Mouse (Mus musculus): ENCODE measurements around the gene Ptpre. TPM values are rescaled to one million over a fixed set of nuclear protein-coding genes. Genes with fewer than 3 reads are reported as not detected.
A peak's percentile ranks its signal among the peaks of the same experiment; 100 is the strongest.

The Ptpre gene
- polyA plus RNA-seq, 1 experiment from 2014 or later: 2.0 TPM

DNA sequence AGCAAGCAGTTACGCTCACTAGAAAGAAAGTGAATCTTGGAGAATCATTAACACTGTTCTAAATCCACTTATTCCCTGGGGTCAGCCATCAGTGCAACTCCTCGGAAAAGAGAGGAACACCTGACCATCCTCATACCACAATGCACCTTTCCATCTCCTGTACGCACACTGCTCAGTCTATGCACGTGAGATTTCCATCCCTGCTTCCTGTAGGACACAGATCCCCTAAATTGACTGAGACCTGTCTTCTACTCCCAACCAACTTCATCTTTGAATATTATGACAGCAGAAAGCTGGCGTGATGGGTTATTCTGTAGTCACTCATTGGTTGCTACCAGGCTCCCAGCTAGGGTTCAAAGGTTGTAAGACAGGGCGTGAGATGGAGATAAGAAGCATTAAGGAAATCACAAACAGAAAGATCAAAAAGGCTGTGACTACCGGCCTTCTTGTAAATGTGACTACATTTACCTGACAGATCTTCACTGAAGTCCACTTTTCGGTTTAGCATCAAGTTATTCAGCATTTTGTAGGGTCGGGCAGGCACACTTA, 166.4 kb downstream of the Ptpre start:
- H3K36me3 ChIP-seq (ENCODE audit: control insufficient read depth, insufficient read depth, low read length): peaks cover 96% of the 10 kb centered on the region
- H3K27ac ChIP-seq (ENCODE audit: low read depth, low read length): no peak overlapping the region
- no peaks in the 10 kb centered on the region for H3K4me1 ChIP-seq (ENCODE audit: control insufficient read depth, insufficient read depth, low read length)
- no peaks in the 10 kb centered on the region for H3K9me3 ChIP-seq (ENCODE audit: control insufficient read depth, low read length)
- H3K4me2 ChIP-seq (replicated peaks; ENCODE audit: low read depth, low read length): no peak overlapping the region
- ATAC-seq (ENCODE audit: low FRiP score, low TSS enrichment): no peak
- 88% methylated on average over 9 of the region's 9 CpGs for WGBS
- no peaks in the 10 kb centered on the region for H3K27me3 ChIP-seq (ENCODE audit: control insufficient read depth, insufficient read depth, low read length)
- no peak overlapping the region for H3K9ac ChIP-seq (ENCODE audit: low read depth, low read length)
- H3K4me3 ChIP-seq (ENCODE audit: low read length): no peak overlapping the region

DNA sequence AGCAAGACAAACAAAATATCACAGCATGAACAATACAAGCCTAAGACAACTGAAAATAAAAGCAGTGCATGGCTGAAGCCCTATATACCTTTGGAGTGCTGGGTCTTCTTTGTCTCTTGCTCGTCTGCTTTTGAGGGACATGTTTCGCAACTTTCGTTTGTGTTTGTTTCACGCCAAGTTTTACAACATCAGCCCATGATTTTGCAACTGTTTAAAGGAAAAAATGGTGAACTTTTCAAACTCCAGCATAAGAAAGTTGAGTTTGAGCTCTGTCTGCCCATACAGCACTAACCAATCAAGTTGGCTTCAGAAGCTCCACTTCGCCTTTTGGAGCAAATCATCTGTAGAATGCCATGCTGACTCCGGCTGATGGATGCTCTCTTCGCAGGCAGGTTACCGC, 167.0 kb downstream of the Ptpre start:
- no peak for ATAC-seq (ENCODE audit: low FRiP score, low TSS enrichment)
- Histone ChIP-seq H3K9me3 (ENCODE audit: control insufficient read depth, low read length) (no peaks in the 10 kb centered on the region), H3K9ac (ENCODE audit: low read depth, low read length) (no peak overlapping the region), H3K36me3 (ENCODE audit: control insufficient read depth, insufficient read depth, low read length) (peaks cover 95% of the 10 kb centered on the region), H3K27ac (ENCODE audit: low read depth, low read length) (no peak overlapping the region), H3K4me2 (replicated peaks; ENCODE audit: low read depth, low read length) (no peak overlapping the region), H3K4me3 (ENCODE audit: low read length) (no peak overlapping the region), H3K4me1 (ENCODE audit: control insufficient read depth, insufficient read depth, low read length) (no peaks in the 10 kb centered on the region), H3K27me3 (ENCODE audit: control insufficient read depth, insufficient read depth, low read length) (no peaks in the 10 kb centered on the region)
- 93% methylated on average over 8 of the region's 8 CpGs for WGBS

DNA sequence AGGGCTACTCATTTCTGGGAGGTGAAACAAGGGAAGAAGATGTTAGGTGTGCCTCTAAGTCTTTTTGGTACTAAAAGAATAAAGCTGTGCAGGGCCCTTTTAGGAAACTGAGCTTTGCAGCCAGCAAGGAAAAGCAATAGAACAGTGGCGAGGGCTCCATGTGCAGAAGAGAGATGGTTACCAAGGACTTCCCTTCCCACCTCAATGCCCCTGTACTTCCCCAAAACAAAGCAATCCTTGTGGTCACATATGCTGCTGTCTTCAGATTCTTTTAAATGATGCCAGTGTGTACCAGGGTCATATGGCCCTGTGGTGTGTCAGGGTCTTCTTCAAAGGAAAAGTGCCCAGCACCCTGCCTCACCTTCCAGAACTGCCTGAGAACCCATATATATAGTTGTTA, 167.8 kb downstream of the Ptpre start:
- Histone ChIP-seq H3K36me3 (ENCODE audit: control insufficient read depth, insufficient read depth, low read length) (peaks cover 94% of the 10 kb centered on the region), H3K27ac (ENCODE audit: low read depth, low read length) (no peak overlapping the region)
- no peak for ATAC-seq (ENCODE audit: low FRiP score, low TSS enrichment)

GRCm38 (mm10) chr7:135705753-135706152, 168.5 kb downstream of the Ptpre start:
- H3K36me3 ChIP-seq (ENCODE audit: control insufficient read depth, insufficient read depth, low read length): peaks cover 94% of the 10 kb centered on the region
- H3K27ac ChIP-seq (ENCODE audit: low read depth, low read length): no peak overlapping the region
- H3K27me3 ChIP-seq (ENCODE audit: control insufficient read depth, insufficient read depth, low read length): no peaks in the 10 kb centered on the region
- no peak overlapping the region for H3K4me3 ChIP-seq (ENCODE audit: low read length)
- H3K4me2 ChIP-seq (replicated peaks; ENCODE audit: low read depth, low read length): no peak overlapping the region
- H3K4me1 ChIP-seq (ENCODE audit: control insufficient read depth, insufficient read depth, low read length): no peaks in the 10 kb centered on the region
- no peak overlapping the region for H3K9ac ChIP-seq (ENCODE audit: low read depth, low read length)
- no peak for ATAC-seq (ENCODE audit: low FRiP score, low TSS enrichment)
- H3K9me3 ChIP-seq (ENCODE audit: control insufficient read depth, low read length): no peaks in the 10 kb centered on the region
- WGBS: 95% methylated on average over 6 of the region's 6 CpGs

More for the DNA sequence above, 167.8 kb downstream of the Ptpre start:
- Histone ChIP-seq H3K27me3 (ENCODE audit: control insufficient read depth, insufficient read depth, low read length) (no peaks in the 10 kb centered on the region), H3K4me1 (ENCODE audit: control insufficient read depth, insufficient read depth, low read length) (no peaks in the 10 kb centered on the region), H3K9me3 (ENCODE audit: control insufficient read depth, low read length) (no peaks in the 10 kb centered on the region), H3K4me2 (replicated peaks; ENCODE audit: low read depth, low read length) (no peak overlapping the region), H3K4me3 (ENCODE audit: low read length) (no peak overlapping the region), H3K9ac (ENCODE audit: low read depth, low read length) (no peak overlapping the region)
- 88% methylated on average over 1 of the region's 1 CpGs for WGBS

DNA sequence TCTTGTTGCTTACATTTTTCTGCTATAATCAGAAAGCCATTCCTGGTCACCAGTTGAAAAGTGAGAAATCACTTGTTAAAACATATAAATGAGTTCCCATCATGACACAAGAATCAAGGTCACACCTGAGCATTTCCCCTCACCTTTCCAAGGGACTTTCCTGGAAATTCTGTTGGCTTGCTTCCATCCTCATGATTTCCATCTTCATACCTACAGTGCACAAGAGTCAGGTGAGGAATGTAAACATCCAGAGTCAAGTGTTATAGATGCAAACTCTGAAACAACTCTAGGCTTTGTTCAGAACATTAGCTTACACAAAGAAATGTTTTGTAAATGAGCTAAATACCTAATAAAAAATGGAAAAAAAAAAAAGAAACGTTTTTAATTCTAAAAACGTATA, 173.4 kb downstream of the Ptpre start:
- H3K4me1 ChIP-seq (ENCODE audit: control insufficient read depth, insufficient read depth, low read length): peaks cover 11% of the 10 kb centered on the region; the same call in 1 of the 2 replicates
- H3K4me2 ChIP-seq (replicated peaks; ENCODE audit: low read depth, low read length): no peak overlapping the region
- no peak overlapping the region for H3K4me3 ChIP-seq (ENCODE audit: low read length)
- H3K9ac ChIP-seq (ENCODE audit: low read depth, low read length): no peak overlapping the region
- 74% methylated on average over 2 of the region's 2 CpGs for WGBS
- H3K9me3 ChIP-seq (ENCODE audit: control insufficient read depth, low read length): no peaks in the 10 kb centered on the region
- ATAC-seq (ENCODE audit: low FRiP score, low TSS enrichment): no peak
- H3K36me3 ChIP-seq (ENCODE audit: control insufficient read depth, insufficient read depth, low read length): peaks cover 50% of the 10 kb centered on the region
- H3K27ac ChIP-seq (ENCODE audit: low read depth, low read length): no peak overlapping the region
- no peaks in the 10 kb centered on the region for H3K27me3 ChIP-seq (ENCODE audit: control insufficient read depth, insufficient read depth, low read length)

GRCm38 (mm10) chr7:135712534-135712933, 175.3 kb downstream of the Ptpre start:
- Histone ChIP-seq H3K4me1 (ENCODE audit: control insufficient read depth, insufficient read depth, low read length) (peaks cover 11% of the 10 kb centered on the region; the same call in 1 of the 2 replicates), H3K9me3 (ENCODE audit: control insufficient read depth, low read length) (no peaks in the 10 kb centered on the region), H3K27me3 (ENCODE audit: control insufficient read depth, insufficient read depth, low read length) (no peaks in the 10 kb centered on the region), H3K4me2 (replicated peaks; ENCODE audit: low read depth, low read length) (no peak overlapping the region), H3K4me3 (ENCODE audit: low read length) (no peak overlapping the region), H3K9ac (ENCODE audit: low read depth, low read length) (no peak overlapping the region), H3K36me3 (ENCODE audit: control insufficient read depth, insufficient read depth, low read length) (peaks cover 32% of the 10 kb centered on the region), H3K27ac (ENCODE audit: low read depth, low read length) (no peak overlapping the region)
- ATAC-seq (ENCODE audit: low FRiP score, low TSS enrichment): no peak
- WGBS: 97% methylated on average over 1 of the region's 1 CpGs

DNA sequence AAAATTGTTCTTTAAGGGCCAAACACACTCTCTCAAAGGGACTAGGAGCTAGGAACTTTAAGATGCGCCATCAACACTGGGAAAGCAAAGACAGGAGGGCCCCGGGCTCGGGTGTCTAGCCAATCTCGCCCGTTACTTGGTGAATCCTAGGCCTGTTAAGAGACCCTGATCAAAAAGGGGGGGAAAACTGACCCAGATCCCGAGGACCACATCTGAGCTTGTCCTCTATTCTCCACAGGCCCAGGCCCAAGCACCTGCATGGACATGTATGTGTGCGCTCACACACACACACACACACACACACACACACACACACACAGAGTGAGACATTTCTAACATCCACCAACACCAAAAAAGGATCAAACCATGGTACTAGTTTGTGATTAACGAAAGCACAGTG, 176.0 kb downstream of the Ptpre start:
- peaks cover 11% of the 10 kb centered on the region; the same call in 1 of the 2 replicates for H3K4me1 ChIP-seq (ENCODE audit: control insufficient read depth, insufficient read depth, low read length)
- H3K9me3 ChIP-seq (ENCODE audit: control insufficient read depth, low read length): no peaks in the 10 kb centered on the region
- no peaks in the 10 kb centered on the region for H3K27me3 ChIP-seq (ENCODE audit: control insufficient read depth, insufficient read depth, low read length)
- ATAC-seq (ENCODE audit: low FRiP score, low TSS enrichment): no peak
- H3K27ac ChIP-seq (ENCODE audit: low read depth, low read length): no peak overlapping the region
- WGBS: 76% methylated on average over 8 of the region's 8 CpGs
- peak overlapping the region; percentile 57 for H3K4me2 ChIP-seq (replicated peaks; ENCODE audit: low read depth, low read length)
- peak overlapping the region; percentile 97; the same call in 1 of the 2 replicates for H3K4me3 ChIP-seq (ENCODE audit: low read length)
- no peak overlapping the region for H3K9ac ChIP-seq (ENCODE audit: low read depth, low read length)
- peaks cover 25% of the 10 kb centered on the region for H3K36me3 ChIP-seq (ENCODE audit: control insufficient read depth, insufficient read depth, low read length)

DNA sequence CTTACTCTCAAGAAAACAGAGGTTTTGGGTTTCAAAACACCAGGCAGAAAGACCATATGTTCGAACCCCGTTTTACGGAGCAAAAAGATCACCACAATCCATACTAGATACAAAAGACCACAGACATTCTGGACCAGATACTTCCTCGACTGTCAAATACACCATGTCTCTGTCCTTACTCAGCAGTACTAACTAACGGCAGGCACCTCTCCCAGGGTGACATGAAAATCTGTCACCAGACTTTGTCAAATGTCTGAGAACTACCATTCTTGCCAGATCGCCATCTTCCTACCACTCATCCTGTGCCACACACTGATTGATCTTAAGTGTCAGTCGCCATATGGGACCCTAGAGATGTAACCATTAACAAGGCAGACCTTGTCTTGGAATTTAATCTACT, 177.9 kb downstream of the Ptpre start:
- Histone ChIP-seq H3K27ac (ENCODE audit: low read depth, low read length) (0 out of 2 replicates have a peak overlapping the region, but pooled peaks have one; percentile 79), H3K4me2 (replicated peaks; ENCODE audit: low read depth, low read length) (peak overlapping the region; percentile 57), H3K27me3 (ENCODE audit: control insufficient read depth, insufficient read depth, low read length) (no peaks in the 10 kb centered on the region), H3K4me3 (ENCODE audit: low read length) (peak overlapping the region; percentile 97), H3K4me1 (ENCODE audit: control insufficient read depth, insufficient read depth, low read length) (peaks cover 11% of the 10 kb centered on the region; the same call in 1 of the 2 replicates), H3K9me3 (ENCODE audit: control insufficient read depth, low read length) (no peaks in the 10 kb centered on the region), H3K9ac (ENCODE audit: low read depth, low read length) (peak overlapping the region; percentile 95), H3K36me3 (ENCODE audit: control insufficient read depth, insufficient read depth, low read length) (peaks cover 10% of the 10 kb centered on the region)
- ATAC-seq (ENCODE audit: low FRiP score, low TSS enrichment): no peak
- WGBS: 1% methylated on average over 7 of the region's 7 CpGs

DNA sequence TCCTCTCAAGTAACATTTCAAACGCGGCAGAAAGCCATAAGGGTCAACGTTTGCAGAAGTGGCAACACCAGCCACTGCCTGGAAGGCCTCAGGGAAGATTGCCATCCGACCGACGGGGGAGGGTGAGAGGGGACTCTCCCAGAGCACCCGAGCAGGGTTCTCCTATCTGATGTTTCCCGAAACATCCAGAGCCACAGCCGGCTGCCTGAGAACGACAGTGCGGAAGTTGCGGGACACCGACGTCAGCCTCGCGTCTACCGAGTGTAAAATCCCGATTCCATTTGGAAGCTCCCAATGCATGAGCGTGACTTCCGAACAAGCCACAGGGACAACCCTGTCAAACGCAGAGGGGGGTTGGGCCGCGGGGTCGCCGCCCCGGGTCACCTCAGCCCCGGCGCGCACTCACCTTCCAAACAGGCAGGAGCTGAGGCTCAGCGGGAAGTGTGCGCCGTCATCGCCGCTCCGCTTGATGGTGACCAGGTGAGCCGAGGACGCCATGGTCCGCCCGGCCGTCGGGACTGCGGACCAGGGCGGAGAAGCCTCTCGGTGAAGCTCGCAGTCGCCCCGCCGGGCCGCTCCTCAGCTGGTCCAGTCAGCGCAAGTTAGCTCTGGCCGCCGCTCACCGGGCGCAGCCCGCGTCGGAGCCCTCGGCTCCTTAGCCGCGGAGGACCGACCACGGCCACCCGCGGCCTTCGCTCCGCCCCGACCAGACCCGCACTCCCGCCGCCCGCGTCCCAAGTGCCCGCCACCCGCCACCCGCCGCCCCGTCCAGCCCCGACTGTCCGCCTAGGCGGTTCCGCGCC, 178.6 kb downstream of the Ptpre start, which contains the start of gene Mki67:
TSS of gene Mki67 (minus strand) at position 720 of the 803 bp plus-strand sequence.
- H3K4me1 ChIP-seq (ENCODE audit: control insufficient read depth, insufficient read depth, low read length): peaks cover 11% of the 10 kb centered on the region; the same call in 1 of the 2 replicates
- peak within 1 kb of the TSS; percentile 57 for H3K4me2 ChIP-seq (replicated peaks; ENCODE audit: low read depth, low read length)
- peak; percentile 71 for ATAC-seq (ENCODE audit: low FRiP score, low TSS enrichment)
- H3K27me3 ChIP-seq (ENCODE audit: control insufficient read depth, insufficient read depth, low read length): no peaks in the 10 kb centered on the region
- H3K4me3 ChIP-seq (ENCODE audit: low read length): peak within 1 kb of the TSS; percentile 97
- H3K27ac ChIP-seq (ENCODE audit: low read depth, low read length): peak within 1 kb of the TSS; percentile 79
- H3K36me3 ChIP-seq (ENCODE audit: control insufficient read depth, insufficient read depth, low read length): peaks cover 3% of the 10 kb centered on the region
- H3K9me3 ChIP-seq (ENCODE audit: control insufficient read depth, low read length): no peaks in the 10 kb centered on the region
- peak within 1 kb of the TSS; percentile 95 for H3K9ac ChIP-seq (ENCODE audit: low read depth, low read length)
- WGBS: under 1% methylated on average over 74 of the region's 82 CpGs
